ENCODE assay signal across 29 mouse cellular contexts in genomic region chr5:123935931-123936330, GRCm38 (mm10). TPM values are rescaled to one million over a fixed set of nuclear protein-coding genes. Genes with fewer than 3 reads are reported as not detected.
DNase-seq lines count a peak whose midpoint lies in the region; ATAC-seq and TF ChIP-seq lines count a peak whose summit lies in the region.
"Had no signal": no experiment of that assay in that cellular context is flagged by ENCODE, and none has a peak within 500 bp of the region (broad histone marks: within the 10 kb centered on the region; RNA-seq: fewer than 3 reads in every experiment).

No protein-coding gene starts in this region.

- no peak for TF ChIP-seq EP300 in lung, postnatal 0 days (IDR thresholded peaks at IDR 0.05)

- 0 out of 2 replicates have a peak overlapping the region, but pooled peaks have one; percentile 7 for H3K9ac ChIP-seq in embryonic facial prominence, embryonic 13.5 days
- peak overlapping the region; percentile 27; the same call in 1 of the 2 replicates for H3K9ac ChIP-seq in liver, embryonic 12.5 days
- no peak overlapping the region for H3K9ac ChIP-seq in lung, postnatal 0 days (replicated peaks; ENCODE audit: low read depth)
- H3K9ac ChIP-seq: embryonic facial prominence, embryonic 12.5 days; embryonic facial prominence, embryonic 15.5 days; forebrain, embryonic 12.5 days had no signal

- H3K36me3 ChIP-seq in embryonic facial prominence, embryonic 13.5 days = no peaks in the 10 kb centered on the region
- H3K36me3 ChIP-seq in embryonic facial prominence, embryonic 10.5 days (replicated peaks) = no peaks in the 10 kb centered on the region
- 0 out of 2 replicates have a peak, but pooled peaks cover 5% of the 10 kb centered on the region for H3K36me3 ChIP-seq in liver, embryonic 12.5 days
- H3K36me3 ChIP-seq in lung, postnatal 0 days (ENCODE audit: insufficient read depth, low read length) = no peaks in the 10 kb centered on the region
- H3K36me3 ChIP-seq: embryonic facial prominence, embryonic 12.5 days; embryonic facial prominence, embryonic 15.5 days; forebrain, embryonic 10.5 days; forebrain, embryonic 12.5 days; G1E had no signal

- no peaks in the 10 kb centered on the region for H3K27me3 ChIP-seq in embryonic facial prominence, embryonic 13.5 days
- no peaks in the 10 kb centered on the region for H3K27me3 ChIP-seq in embryonic facial prominence, embryonic 10.5 days (replicated peaks; ENCODE audit: low read depth, poor library complexity, severe bottlenecking)
- no peaks in the 10 kb centered on the region for H3K27me3 ChIP-seq in liver, embryonic 12.5 days (replicated peaks)
- no peaks in the 10 kb centered on the region for H3K27me3 ChIP-seq in lung, postnatal 0 days (replicated peaks; ENCODE audit: insufficient read depth, low read length)
- H3K27me3 ChIP-seq: CH12.LX; embryonic facial prominence, embryonic 12.5 days; embryonic facial prominence, embryonic 15.5 days; Patski had no signal

- H3K27ac ChIP-seq in embryonic facial prominence, embryonic 13.5 days = no peak overlapping the region
- no peak overlapping the region for H3K27ac ChIP-seq in embryonic facial prominence, embryonic 10.5 days (replicated peaks)
- H3K27ac ChIP-seq in liver, embryonic 12.5 days = no peak overlapping the region
- H3K27ac ChIP-seq in lung, postnatal 0 days (ENCODE audit: low read length) = no peak overlapping the region
- H3K27ac ChIP-seq: embryonic facial prominence, embryonic 12.5 days; embryonic facial prominence, embryonic 15.5 days; forebrain, embryonic 10.5 days; forebrain, embryonic 12.5 days had no signal

- H3K4me3 ChIP-seq in embryonic facial prominence, embryonic 13.5 days = no peak overlapping the region
- H3K4me3 ChIP-seq in embryonic facial prominence, embryonic 10.5 days = no peak overlapping the region
- no peak overlapping the region for H3K4me3 ChIP-seq in liver, embryonic 12.5 days
- no peak overlapping the region for H3K4me3 ChIP-seq in lung, postnatal 0 days (ENCODE audit: low read depth, low read length)
- H3K4me3 ChIP-seq: embryonic facial prominence, embryonic 12.5 days; embryonic facial prominence, embryonic 15.5 days; erythroblast, embryonic 14.5 days; forebrain, embryonic 10.5 days; forebrain, embryonic 12.5 days had no signal

- H3K9me3 ChIP-seq in embryonic facial prominence, embryonic 13.5 days = no peaks in the 10 kb centered on the region
- no peaks in the 10 kb centered on the region for H3K9me3 ChIP-seq in embryonic facial prominence, embryonic 10.5 days
- H3K9me3 ChIP-seq in liver, embryonic 12.5 days (replicated peaks) = no peaks in the 10 kb centered on the region
- no peaks in the 10 kb centered on the region for H3K9me3 ChIP-seq in lung, postnatal 0 days (ENCODE audit: low read length)
- H3K9me3 ChIP-seq: embryonic facial prominence, embryonic 12.5 days; embryonic facial prominence, embryonic 15.5 days; forebrain, embryonic 10.5 days; forebrain, embryonic 12.5 days; G1E had no signal

- no peak overlapping the region for H3K4me2 ChIP-seq in embryonic facial prominence, embryonic 13.5 days
- H3K4me2 ChIP-seq in liver, embryonic 12.5 days = 0 out of 2 replicates have a peak overlapping the region, but pooled peaks have one; percentile 77
- H3K4me2 ChIP-seq in lung, postnatal 0 days (replicated peaks; ENCODE audit: low read depth, low read length) = no peak overlapping the region
- H3K4me2 ChIP-seq: embryonic facial prominence, embryonic 12.5 days; embryonic facial prominence, embryonic 15.5 days; forebrain, embryonic 12.5 days had no signal

- 83% methylated on average over 5 of the region's 5 CpGs for WGBS in embryonic facial prominence, embryonic 13.5 days
- 91% methylated on average over 5 of the region's 5 CpGs for WGBS in embryonic facial prominence, embryonic 10.5 days
- 82% methylated on average over 5 of the region's 5 CpGs for WGBS in liver, embryonic 12.5 days (ENCODE audit: insufficient replicate concordance)
- 87% methylated on average over 5 of the region's 5 CpGs for WGBS in lung, postnatal 0 days

- H3K4me1 ChIP-seq in embryonic facial prominence, embryonic 13.5 days = peaks cover 11% of the 10 kb centered on the region
- H3K4me1 ChIP-seq in embryonic facial prominence, embryonic 10.5 days = peaks cover 11% of the 10 kb centered on the region
- H3K4me1 ChIP-seq in liver, embryonic 12.5 days = peaks cover 43% of the 10 kb centered on the region
- H3K4me1 ChIP-seq in lung, postnatal 0 days (ENCODE audit: insufficient read depth, low read depth, low read length) = no peaks in the 10 kb centered on the region
- H3K4me1 ChIP-seq: embryonic facial prominence, embryonic 12.5 days had no signal

- no peak for ATAC-seq in embryonic facial prominence, embryonic 13.5 days (ENCODE audit: insufficient number of reproducible peaks, insufficient read depth, low FRiP score, low TSS enrichment, low read depth)
- no peak for ATAC-seq in liver, embryonic 12.5 days
- ATAC-seq in lung, postnatal 0 days = no peak
- ATAC-seq: activated CD4-positive, CD25-positive, alpha-beta regulatory T cell, adult 4 months; CD4-positive, CD25-positive, alpha-beta regulatory T cell, adult 4 months; forebrain, embryonic 14.5 days; forebrain, embryonic 16.5 days; Patski had no signal

- no peak for DNase-seq in embryonic facial prominence, embryonic 10.5 days (ENCODE audit: low spot score)
- DNase-seq in liver = no peak
- DNase-seq in lung, postnatal 0 days (ENCODE audit: low spot score) = peak; percentile 3
- DNase-seq in lung, postnatal 36 days = no peak
- peak; percentile 58 for DNase-seq in brain, adult 2 months (ENCODE audit: low read depth, low spot score)
- DNase-seq: adrenal gland, adult 8-10 months; adrenal gland, postnatal 36 days; B cell, adult 2 months; cerebellum, adult 11 months; cerebellum, adult 18-20 months; cerebellum, adult 8-10 months; cerebellum, adult 9-11 months; cerebellum, postnatal 14 days; cerebellum, postnatal 36 days; embryo, embryonic 11 days had no signal

- no peak for TF ChIP-seq CTCF in lung, postnatal 0 days (IDR thresholded peaks at IDR 0.05)

RNA-seq across cellular contexts. Expression of gene Ccdc62, which starts 5.5 kb away (rescaled TPM):
- polyA plus RNA-seq in embryonic facial prominence, embryonic 13.5 days (2015; fragmentation: Nextera tagmentation; extraction: Ambion mirVana) = 8.6 and 9.5 TPM in 2 replicates
- 5.0 and 5.9 TPM in 2 replicates for polyA plus RNA-seq in embryonic facial prominence, embryonic 10.5 days (2016; fragmentation: Nextera tagmentation; extraction: Ambion mirVana)
- polyA plus RNA-seq in liver, embryonic 12.5 days (2016; fragmentation: Nextera tagmentation; extraction: Ambion mirVana) = 3.4 and 5.0 TPM in 2 replicates
- 5.9 and 6.3 TPM in 2 replicates for polyA plus RNA-seq in lung, postnatal 0 days (2015; fragmentation: Nextera tagmentation; extraction: Ambion mirVana)

RNA-seq across cellular contexts. Expression of gene Gm43518, which starts 8.7 kb away (rescaled TPM):
- polyA plus RNA-seq in embryonic facial prominence, embryonic 13.5 days (2015; fragmentation: Nextera tagmentation; extraction: Ambion mirVana) = 3.9 and 4.6 TPM in 2 replicates
- polyA plus RNA-seq in embryonic facial prominence, embryonic 10.5 days (2016; fragmentation: Nextera tagmentation; extraction: Ambion mirVana) = 2.0 TPM in 2 replicates
- 1.7 and 2.2 TPM in 2 replicates for polyA plus RNA-seq in liver, embryonic 12.5 days (2016; fragmentation: Nextera tagmentation; extraction: Ambion mirVana)
- polyA plus RNA-seq in lung, postnatal 0 days (2015; fragmentation: Nextera tagmentation; extraction: Ambion mirVana) = 0.24 and 1.2 TPM in 2 replicates
- polyA plus RNA-seq: erythroblast, embryonic 14.5 days; G1E had no signal

RNA-seq across cellular contexts. Expression of gene Denr, which starts 29.0 kb away (rescaled TPM):
- 167 and 174 TPM in 2 replicates for polyA plus RNA-seq in embryonic facial prominence, embryonic 13.5 days (2015; fragmentation: Nextera tagmentation; extraction: Ambion mirVana)
- 180 and 184 TPM in 2 replicates for polyA plus RNA-seq in embryonic facial prominence, embryonic 10.5 days (2016; fragmentation: Nextera tagmentation; extraction: Ambion mirVana)
- 97.4 and 98.3 TPM in 2 replicates for polyA plus RNA-seq in liver, embryonic 12.5 days (2016; fragmentation: Nextera tagmentation; extraction: Ambion mirVana)
- polyA plus RNA-seq in lung, postnatal 0 days (2015; fragmentation: Nextera tagmentation; extraction: Ambion mirVana) = 70.7 and 87.3 TPM in 2 replicates

RNA-seq across cellular contexts. Expression of gene Hip1r, which starts 37.5 kb away (rescaled TPM):
- 9.6 and 12.3 TPM in 2 replicates for polyA plus RNA-seq in embryonic facial prominence, embryonic 13.5 days (2015; fragmentation: Nextera tagmentation; extraction: Ambion mirVana)
- polyA plus RNA-seq in embryonic facial prominence, embryonic 10.5 days (2016; fragmentation: Nextera tagmentation; extraction: Ambion mirVana) = 8.5 and 10.7 TPM in 2 replicates
- 15.2 and 16.7 TPM in 2 replicates for polyA plus RNA-seq in liver, embryonic 12.5 days (2016; fragmentation: Nextera tagmentation; extraction: Ambion mirVana)
- polyA plus RNA-seq in lung, postnatal 0 days (2015; fragmentation: Nextera tagmentation; extraction: Ambion mirVana) = 20.0 and 22.7 TPM in 2 replicates

RNA-seq across cellular contexts. Expression of gene Hcar1, which starts 56.1 kb away (rescaled TPM):
- 0.23 and 0.28 TPM in 2 replicates for polyA plus RNA-seq in embryonic facial prominence, embryonic 13.5 days (2015; fragmentation: Nextera tagmentation; extraction: Ambion mirVana)
- 0.09 TPM in 2 replicates for polyA plus RNA-seq in embryonic facial prominence, embryonic 10.5 days (2016; fragmentation: Nextera tagmentation; extraction: Ambion mirVana)
- 0.20 and 0.27 TPM in 2 replicates for polyA plus RNA-seq in liver, embryonic 12.5 days (2016; fragmentation: Nextera tagmentation; extraction: Ambion mirVana)
- polyA plus RNA-seq in lung, postnatal 0 days (2015; fragmentation: Nextera tagmentation; extraction: Ambion mirVana) = 0.53 and 0.55 TPM in 2 replicates
- polyA plus RNA-seq: activated CD4-positive, CD25-positive, alpha-beta regulatory T cell, adult 4 months; CD4-positive, CD25-positive, alpha-beta regulatory T cell, adult 4 months; erythroblast, embryonic 14.5 days; forebrain, embryonic 10.5 days; G1E; Patski had no signal

Comparison
In these comparisons a context has a peak if more than half of its experiments do, and no peak if none do; other contexts are left out.
1. DNase-seq: peak in lung, postnatal 0 days (single experiment) and brain, adult 2 months (single experiment); none in embryonic facial prominence, embryonic 10.5 days (single experiment), liver (single experiment) and lung, postnatal 36 days (single experiment).